Mouse (Mus musculus): Measurements from ENCODE around the gene Abcb9.

The Abcb9 gene

DNA sequence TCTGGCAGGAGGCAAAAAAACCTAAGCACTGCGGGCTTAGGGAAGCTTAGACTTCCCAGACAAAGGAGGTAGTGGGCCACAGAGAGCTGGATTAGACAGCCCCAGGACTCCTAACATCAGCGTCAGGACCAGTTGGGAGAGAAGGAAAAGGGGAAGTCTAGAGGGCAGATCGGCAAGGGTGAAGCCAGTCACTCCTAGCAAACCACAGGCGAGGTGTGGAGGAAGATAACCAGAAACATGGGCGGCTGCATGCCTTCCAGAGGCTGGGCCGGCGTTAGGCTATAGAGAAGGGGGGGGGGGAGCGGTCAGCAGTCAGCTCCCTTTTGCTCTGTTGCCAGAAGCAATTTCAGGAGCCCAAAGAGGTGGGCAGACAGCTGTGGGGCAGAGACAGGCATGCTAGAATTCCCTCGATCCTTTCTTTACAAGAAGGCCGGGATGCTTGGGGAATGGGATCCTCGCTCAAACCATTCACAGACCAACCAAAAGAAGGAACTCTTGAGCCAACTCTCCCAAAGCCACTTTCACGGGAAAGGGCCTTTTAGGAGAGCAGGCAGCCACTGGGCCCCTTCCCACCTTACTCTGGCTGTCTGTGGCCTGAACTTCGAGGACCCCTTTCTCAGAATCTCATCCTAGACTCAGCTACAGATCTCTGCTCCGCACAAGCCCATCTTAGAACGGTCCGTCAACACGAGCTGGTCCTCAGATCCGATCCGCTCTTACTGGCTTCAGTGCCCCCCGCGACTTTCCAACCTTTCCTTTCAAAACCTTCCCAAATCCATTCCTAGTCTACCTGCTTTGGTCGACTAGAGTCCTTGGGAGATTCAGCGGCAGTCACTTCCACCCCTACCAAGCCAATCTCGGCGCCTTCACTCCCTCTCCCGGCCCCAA, 64.3 kb downstream of the Abcb9 start:
- DNase-seq (ENCODE audit: inconsistent ontology term): peak; percentile 56

- peak; percentile 56 for DNase-seq (ENCODE audit: inconsistent ontology term)
These were observed 65.1 kb downstream of the Abcb9 start for GRCm38 (mm10) chr5:124030386-124031067.

- DNase-seq (ENCODE audit: inconsistent ontology term): peak; percentile 50
These were observed 66.2 kb downstream of the Abcb9 start for GRCm38 (mm10) chr5:124029220-124030035.

DNA sequence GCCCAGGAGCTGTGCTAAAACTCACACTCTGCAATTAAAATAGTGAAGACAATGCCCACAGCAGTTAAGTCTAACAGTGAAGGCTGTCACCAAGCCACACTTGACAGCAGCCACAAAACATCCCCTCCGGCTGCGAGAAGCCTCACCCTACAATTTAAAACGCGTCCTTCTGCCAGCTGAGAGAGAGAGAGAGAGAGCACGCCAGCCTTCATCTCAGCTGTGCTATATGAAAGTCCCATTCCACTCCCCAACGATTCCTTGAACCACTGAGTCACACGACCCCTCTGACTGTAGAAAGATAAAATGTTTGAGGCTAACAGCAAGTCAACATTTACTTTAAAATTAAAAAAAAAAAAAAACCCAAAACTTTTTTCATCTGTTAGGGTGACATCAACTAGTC, 66.9 kb downstream of the Abcb9 start:
- DNase-seq (ENCODE audit: inconsistent ontology term): no peak

- DNase-seq (ENCODE audit: inconsistent ontology term): peak; percentile 83
These were observed 67.7 kb downstream of the Abcb9 start for GRCm38 (mm10) chr5:124027702-124028470.

DNA sequence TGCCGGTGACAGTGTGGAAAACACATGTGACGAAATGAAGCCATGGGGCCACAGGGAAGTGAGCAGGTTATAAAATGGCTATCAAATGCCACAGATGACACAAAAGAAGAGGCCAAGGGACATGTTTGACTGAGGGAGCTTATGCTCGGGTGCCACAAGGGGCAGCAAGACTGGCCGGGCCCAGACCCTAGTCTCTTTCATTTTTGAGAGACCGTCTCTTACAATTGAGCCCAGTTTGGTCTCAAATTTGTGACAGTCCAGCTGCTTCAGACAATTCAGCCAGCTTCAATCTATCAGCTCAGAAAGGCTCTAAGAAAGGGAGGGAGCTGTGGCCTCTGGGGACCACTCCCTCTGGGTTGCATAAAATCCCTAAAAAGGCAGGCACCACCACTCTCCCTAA, 69.0 kb downstream of the Abcb9 start:
- peak; percentile 80 for DNase-seq (ENCODE audit: inconsistent ontology term)

DNA sequence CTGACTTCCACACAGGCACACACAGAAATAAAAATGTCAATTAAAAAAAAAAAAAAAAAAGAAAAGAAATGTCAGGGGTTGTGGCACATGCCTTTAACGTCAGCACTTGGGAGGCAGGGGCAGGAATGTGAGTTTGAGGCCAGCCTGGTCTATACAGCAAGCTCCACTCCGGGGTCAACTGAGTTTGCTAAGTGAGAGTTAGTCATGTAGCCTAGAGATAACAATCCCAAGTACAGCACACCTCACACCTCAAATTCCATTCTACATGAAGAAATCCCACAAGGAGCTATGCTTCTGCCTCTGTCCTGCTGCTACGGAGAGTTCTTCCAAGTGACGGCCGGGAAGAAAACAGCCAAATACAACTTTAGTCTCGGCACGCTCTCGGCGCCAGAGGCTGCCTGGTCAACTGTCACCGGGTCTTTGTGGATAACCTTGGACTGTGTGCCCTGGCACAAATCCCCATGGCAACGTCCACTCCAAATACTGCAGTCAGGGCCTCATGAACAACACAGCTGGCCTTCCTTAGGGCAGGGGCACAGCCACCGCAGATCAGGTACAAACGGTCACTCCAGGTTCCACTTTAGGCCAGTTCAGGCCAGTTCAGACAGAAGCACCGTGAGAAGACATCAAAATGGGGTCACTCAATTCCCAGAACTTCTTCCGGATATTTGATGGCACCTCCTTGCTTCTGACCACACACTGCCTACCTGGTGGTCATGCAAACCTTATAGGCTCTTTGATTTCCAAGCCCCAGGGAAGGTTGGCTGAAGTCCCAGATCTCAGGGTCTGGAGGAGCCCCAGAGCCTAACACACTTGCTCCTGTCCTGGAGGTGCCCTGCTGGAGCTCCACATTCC, 69.8 kb downstream of the Abcb9 start:
- DNase-seq (ENCODE audit: inconsistent ontology term): peak; percentile 69

- no peak for DNase-seq (ENCODE audit: inconsistent ontology term)
These were observed 70.5 kb downstream of the Abcb9 start for GRCm38 (mm10) chr5:124025146-124025545.

DNA sequence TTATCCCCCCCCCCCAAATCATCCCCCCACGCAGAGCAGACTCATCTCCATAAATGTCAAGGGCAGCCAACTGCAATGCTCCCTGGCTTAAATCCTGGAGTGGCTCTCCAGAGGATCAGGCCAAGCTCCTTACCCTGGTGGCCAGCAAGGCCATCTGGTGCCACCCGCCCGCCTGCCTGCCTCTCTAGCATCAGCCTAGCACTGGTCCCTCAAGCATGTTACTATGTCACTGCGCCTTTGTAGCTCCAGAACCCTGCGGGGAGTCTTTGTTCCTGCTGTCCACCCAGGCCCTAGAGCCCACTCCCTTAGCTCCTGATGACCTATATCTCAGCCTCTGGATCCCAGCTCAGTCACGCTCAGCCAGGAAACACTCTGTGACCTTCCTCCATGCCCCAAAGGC, 70.9 kb downstream of the Abcb9 start:
- DNase-seq (ENCODE audit: inconsistent ontology term): peak; percentile 70

DNA sequence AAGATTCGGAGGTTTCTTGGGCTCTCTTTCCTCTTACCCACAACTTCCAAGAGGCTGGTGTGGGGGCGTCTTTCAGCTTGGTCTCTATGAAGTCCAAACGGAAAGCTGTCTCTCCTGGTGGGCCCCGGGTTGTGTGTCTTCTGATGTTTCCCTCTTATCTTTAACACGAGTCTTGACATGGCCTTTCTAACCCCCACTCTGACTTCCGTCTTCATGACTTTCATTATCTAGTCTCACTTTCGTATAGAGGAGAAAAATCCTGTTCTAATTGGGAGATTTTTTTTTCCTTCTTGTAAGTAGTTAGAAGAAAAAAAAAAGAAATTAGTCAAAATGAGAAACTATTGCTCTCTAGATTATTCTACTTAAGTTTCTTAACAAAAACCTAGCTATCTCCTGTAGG, 73.2 kb downstream of the Abcb9 start:
- DNase-seq (ENCODE audit: inconsistent ontology term): no peak

DNA sequence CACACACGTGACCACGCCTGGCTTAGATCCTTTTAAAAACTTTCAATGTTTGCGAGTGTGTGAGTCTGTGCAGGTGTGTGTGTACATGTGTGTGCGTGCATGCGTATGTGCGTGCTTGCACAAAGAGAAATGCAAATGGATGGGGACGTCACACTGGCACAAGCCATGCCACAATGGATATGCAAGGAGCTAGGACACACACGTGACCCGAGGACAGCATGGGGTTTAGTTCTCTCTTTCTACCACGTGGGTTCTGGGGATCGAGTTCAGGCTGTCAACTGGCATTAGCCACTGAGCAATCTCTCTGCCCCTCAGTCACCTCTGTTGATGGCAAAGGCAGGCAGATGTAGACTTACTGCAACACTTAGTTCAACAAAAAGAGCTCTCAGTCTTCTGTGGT, 73.9 kb downstream of the Abcb9 start:
- DNase-seq (ENCODE audit: inconsistent ontology term): no peak

GRCm38 (mm10) chr5:124021148-124021547, 74.5 kb downstream of the Abcb9 start:
- no peak for DNase-seq (ENCODE audit: inconsistent ontology term)

DNA sequence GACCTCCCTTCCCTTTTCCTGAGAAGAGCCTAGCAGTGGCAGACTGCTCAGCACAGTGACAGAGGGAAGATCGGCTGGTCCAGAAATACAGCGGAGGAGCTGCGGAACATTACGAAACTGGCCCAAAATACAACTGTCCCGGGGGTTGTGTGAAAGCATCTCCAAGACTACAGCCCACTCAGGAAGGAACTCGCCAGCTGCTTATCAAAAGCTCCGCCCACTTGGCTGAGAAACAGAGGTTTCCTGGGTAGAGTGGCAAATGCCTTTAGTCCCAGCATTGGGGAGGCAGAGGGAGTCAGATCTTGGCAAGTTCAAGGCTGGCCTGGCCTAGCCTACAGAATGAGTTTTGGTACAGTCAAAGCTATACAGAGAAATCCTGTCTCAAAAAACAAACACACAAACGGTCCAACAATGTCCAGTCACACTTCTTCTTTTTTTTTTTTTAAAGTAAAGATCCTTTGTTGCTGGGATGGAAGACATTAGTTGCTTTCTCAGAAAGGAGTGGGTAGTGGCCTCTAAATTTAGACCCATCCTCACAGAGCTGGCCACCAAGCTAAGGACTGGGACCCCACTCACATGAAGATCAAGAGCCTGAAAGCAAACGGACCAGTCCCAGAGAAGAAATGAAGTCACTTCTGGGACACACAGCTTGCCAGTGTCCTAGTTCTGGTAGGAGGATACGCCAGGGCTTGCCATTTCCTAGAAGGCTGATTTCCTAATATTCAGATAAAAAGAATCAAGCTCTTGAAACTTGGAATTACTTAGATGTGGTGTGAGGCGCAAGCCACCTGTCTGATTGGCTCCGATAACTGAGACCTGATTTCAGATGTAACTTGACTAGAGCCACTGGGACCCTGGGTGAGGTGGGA, 76.0 kb downstream of the Abcb9 start:
- peak; percentile 72 for DNase-seq (ENCODE audit: inconsistent ontology term)

DNA sequence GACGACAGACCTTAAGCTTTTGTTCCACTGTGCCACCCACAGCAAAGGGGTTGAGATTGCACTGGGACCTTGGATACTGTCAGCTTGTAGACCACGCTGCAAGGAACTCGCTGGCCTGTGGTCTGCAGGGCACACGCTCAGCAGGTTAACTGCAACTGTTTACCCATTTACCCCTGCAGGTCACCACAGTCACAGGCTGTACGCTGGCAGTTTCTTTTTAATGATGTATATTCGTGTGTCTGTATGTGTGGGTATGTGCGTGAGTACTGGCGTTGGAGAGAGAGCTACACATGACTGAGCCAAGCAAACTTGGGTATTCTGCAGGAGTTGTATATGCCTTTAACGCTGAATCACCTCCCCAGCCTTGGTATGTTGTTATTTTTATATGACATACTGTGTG, 76.9 kb downstream of the Abcb9 start:
- no peak for DNase-seq (ENCODE audit: inconsistent ontology term)

- DNase-seq (ENCODE audit: inconsistent ontology term): no peak
These were observed 77.7 kb downstream of the Abcb9 start for GRCm38 (mm10) chr5:124017941-124018340.

DNA sequence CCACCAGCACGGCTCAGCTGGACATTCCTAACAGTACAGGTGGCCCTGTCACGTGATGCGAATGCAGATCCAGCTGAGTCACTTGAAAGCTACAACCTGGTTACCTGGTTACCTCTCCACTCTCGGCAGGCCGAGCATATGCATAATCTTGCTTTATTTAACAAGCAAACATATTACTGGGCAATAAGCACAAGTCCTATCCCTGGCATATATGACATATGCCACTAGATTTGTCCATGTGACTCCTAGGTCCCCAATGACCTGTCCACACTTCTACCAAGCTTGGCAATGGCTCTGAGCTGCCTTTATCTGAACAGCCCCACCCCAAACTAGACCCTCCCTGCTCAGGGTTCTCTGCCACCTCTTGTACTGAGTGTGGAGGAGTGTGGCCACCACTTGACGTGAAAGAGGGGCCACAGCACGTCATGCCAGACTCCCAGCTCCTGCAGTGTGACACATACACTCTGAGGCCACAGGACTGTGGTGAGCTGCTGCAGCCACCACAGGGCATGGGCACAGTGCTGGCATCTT, 79.2 kb downstream of the Abcb9 start:
- DNase-seq (ENCODE audit: inconsistent ontology term): no peak

- no peak for DNase-seq (ENCODE audit: inconsistent ontology term)
These were observed 79.9 kb downstream of the Abcb9 start for GRCm38 (mm10) chr5:124015727-124016126.

DNA sequence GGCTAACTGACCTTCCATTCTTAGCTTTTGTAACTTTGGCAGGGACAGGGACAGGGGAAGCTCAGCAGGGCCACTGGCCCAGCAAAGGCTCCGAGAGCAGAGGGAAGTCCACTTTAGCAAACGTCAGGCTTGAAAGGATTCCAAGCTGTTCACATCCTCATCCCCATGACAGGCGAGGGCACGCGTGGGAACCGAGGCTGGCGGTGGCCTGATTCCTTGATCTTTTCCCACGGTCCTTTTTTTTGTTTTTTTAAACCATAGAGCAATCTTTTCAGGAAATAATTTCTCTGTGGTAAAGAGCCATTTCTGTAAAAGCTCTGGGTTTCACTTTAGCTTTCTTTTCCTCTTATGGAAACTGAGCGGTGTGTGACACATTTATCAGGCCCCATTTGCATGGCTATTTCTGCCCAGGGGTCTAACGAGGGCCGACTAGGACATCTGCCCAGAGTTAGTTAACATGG, 80.8 kb downstream of the Abcb9 start:
- peak; percentile 69 for DNase-seq (ENCODE audit: inconsistent ontology term)

- no peak for DNase-seq (ENCODE audit: inconsistent ontology term)
These were observed 81.4 kb downstream of the Abcb9 start for GRCm38 (mm10) chr5:124014180-124014579.

Measured in Muller cell, postnatal 12 days (primary cell).